Mouse (Mus musculus): ENCODE data around the gene Crisp2.

GRCm38 (mm10) chr17:40793921-40794854 is 12.6 kb downstream of the Crisp2 start:
- TF ChIP-seq CTCF (IDR thresholded peaks at IDR 0.05; ENCODE audit: low read depth) (peak; percentile 83), EP300 (IDR thresholded peaks at IDR 0.05; ENCODE audit: low read depth) (peak; percentile 55; the same call in 1 of the 2 replicates)
